Mouse (Mus musculus): ENCODE data around the gene Ovol1. TPM values are rescaled to one million over a fixed set of nuclear protein-coding genes. Genes with fewer than 3 reads are reported as not detected.
A peak's percentile ranks its signal among the peaks of the same experiment; 100 is the strongest.

The Ovol1 gene
- total and polyA plus RNA-seq, 2 experiments: 0.12 TPM; not detected in 1

DNA sequence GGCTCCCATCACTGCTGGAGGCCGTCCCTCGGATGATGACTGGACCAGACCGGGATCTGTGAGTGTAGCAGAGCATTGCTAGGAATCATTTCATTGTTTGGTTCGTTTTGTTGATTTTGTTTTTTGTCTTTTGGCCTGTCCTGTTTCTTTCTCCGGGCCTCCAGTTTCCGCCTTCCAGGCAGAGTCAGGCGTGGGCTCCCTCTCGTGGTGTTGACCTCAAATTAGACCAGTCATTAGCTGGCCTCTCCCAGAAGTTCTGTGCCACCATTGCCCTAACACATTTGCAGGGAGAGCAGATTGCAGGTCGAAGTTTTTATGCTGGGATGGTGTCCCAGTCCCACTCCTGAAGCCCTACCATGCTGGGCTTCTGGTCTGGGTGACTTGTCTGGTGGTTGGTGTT is 28.7 kb upstream of the Ovol1 start:
- H3K27ac ChIP-seq (replicated peaks; ENCODE audit: insufficient read depth, low read depth, low read length): no peak overlapping the region
- WGBS: 82% methylated on average over 9 of the region's 9 CpGs
- no peak overlapping the region for H3K9ac ChIP-seq (ENCODE audit: low read depth, low read length)
- no peaks in the 10 kb centered on the region for H3K27me3 ChIP-seq (ENCODE audit: control insufficient read depth, insufficient read depth, low read length)
- H3K4me1 ChIP-seq (ENCODE audit: control insufficient read depth, insufficient read depth, low read length): no peaks in the 10 kb centered on the region
- no peaks in the 10 kb centered on the region for H3K36me3 ChIP-seq (ENCODE audit: control insufficient read depth, insufficient read depth, low read length)
- H3K4me3 ChIP-seq (ENCODE audit: insufficient read depth, low read depth, low read length): no peak overlapping the region
- no peak for DNase-seq (ENCODE audit: extremely low read depth, low read depth, low spot score)
- no peaks in the 10 kb centered on the region for H3K79me2 ChIP-seq (ENCODE audit: control insufficient read depth, insufficient read depth, low read length)
- TF ChIP-seq POLR2A (IDR thresholded peaks at IDR 0.05; ENCODE audit: extremely low read depth, insufficient read depth, low read length) (no peak), CTCF (IDR thresholded peaks at IDR 0.05; ENCODE audit: low read depth, low read length) (no peak)

DNA sequence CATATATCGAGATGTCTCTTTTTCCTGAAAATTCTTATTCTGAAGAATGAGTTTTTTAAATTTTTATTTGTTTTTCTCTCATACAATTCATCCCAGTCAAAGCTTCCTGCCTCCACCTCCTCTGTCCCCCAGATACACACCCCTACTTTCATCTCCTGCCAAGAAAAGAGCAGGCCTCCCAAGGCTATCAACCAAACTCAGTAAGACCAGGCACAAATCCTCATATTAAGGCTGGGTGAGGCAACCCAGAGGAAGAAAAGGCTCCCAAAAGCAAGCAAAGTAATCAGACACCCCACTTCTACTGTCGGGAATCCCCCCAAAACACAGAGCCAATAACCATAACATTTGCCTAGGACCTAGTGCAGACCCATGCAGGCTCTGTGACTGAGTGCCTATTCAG is 21.5 kb upstream of the Ovol1 start:
- no peaks in the 10 kb centered on the region for H3K4me1 ChIP-seq (ENCODE audit: control insufficient read depth, insufficient read depth, low read length)
- DNase-seq (ENCODE audit: extremely low read depth, low read depth, low spot score): no peak
- TF ChIP-seq POLR2A (IDR thresholded peaks at IDR 0.05; ENCODE audit: extremely low read depth, insufficient read depth, low read length): no peak
- no peak for TF ChIP-seq CTCF (IDR thresholded peaks at IDR 0.05; ENCODE audit: low read depth, low read length)
- H3K9ac ChIP-seq (ENCODE audit: low read depth, low read length): no peak overlapping the region
- no peaks in the 10 kb centered on the region for H3K27me3 ChIP-seq (ENCODE audit: control insufficient read depth, insufficient read depth, low read length)
- no peaks in the 10 kb centered on the region for H3K79me2 ChIP-seq (ENCODE audit: control insufficient read depth, insufficient read depth, low read length)
- H3K27ac ChIP-seq (replicated peaks; ENCODE audit: insufficient read depth, low read depth, low read length): no peak overlapping the region
- 89% methylated on average over 2 of the region's 2 CpGs for WGBS
- no peak overlapping the region for H3K4me3 ChIP-seq (ENCODE audit: insufficient read depth, low read depth, low read length)
- no peaks in the 10 kb centered on the region for H3K36me3 ChIP-seq (ENCODE audit: control insufficient read depth, insufficient read depth, low read length)

DNA sequence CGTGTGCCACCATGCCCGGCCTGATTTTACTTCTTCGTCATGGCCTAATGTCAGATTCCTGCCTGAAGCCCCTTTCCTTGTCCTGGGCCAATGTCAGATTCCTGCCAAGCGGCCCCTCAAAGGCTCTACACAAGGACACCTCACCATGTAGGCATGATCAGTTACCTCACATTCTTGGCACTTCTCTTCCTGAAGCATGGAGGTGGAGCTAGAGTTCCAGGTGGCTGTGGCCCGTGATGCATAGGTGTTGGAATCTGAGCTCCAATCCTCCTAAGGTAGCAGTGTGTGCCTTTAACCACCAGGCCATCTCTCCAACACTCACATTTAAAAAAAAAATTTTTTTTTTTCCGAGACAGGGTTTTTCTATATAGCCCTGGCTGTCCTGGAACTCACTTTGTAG is 20.3 kb upstream of the Ovol1 start:
- 90% methylated on average over 6 of the region's 6 CpGs for WGBS
- DNase-seq (ENCODE audit: extremely low read depth, low read depth, low spot score): no peak

DNA sequence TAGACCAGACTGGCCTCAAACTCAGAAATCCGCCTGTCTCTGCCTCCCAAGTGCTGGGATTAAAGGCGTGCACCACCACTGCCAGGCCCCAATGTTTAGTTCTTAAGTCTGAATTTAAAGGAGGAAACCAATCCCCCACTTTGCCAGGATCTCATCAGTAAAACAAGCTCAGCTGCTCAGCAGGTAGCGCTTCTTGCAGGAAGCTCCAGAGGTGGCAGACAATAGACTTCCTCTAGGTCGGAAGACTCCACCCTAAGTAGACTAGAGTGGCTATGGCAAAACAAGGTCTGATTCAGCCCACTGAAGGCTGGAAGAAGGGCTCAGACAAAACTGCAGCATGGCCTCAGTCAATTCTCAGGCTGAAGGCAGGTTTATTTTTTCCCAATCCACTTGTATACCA is 19.5 kb upstream of the Ovol1 start:
- Histone ChIP-seq H3K27ac (replicated peaks; ENCODE audit: insufficient read depth, low read depth, low read length) (no peak overlapping the region), H3K4me1 (ENCODE audit: control insufficient read depth, insufficient read depth, low read length) (no peaks in the 10 kb centered on the region), H3K27me3 (ENCODE audit: control insufficient read depth, insufficient read depth, low read length) (no peaks in the 10 kb centered on the region), H3K9ac (ENCODE audit: low read depth, low read length) (no peak overlapping the region), H3K79me2 (ENCODE audit: control insufficient read depth, insufficient read depth, low read length) (no peaks in the 10 kb centered on the region), H3K36me3 (ENCODE audit: control insufficient read depth, insufficient read depth, low read length) (no peaks in the 10 kb centered on the region), H3K4me3 (ENCODE audit: insufficient read depth, low read depth, low read length) (no peak overlapping the region)
- WGBS: 90% methylated on average over 4 of the region's 4 CpGs
- no peak for TF ChIP-seq CTCF (IDR thresholded peaks at IDR 0.05; ENCODE audit: low read depth, low read length)
- no peak for TF ChIP-seq POLR2A (IDR thresholded peaks at IDR 0.05; ENCODE audit: extremely low read depth, insufficient read depth, low read length)
- DNase-seq (ENCODE audit: extremely low read depth, low read depth, low spot score): no peak

More for the DNA sequence above, 20.3 kb upstream of the Ovol1 start:
- H3K9ac ChIP-seq (ENCODE audit: low read depth, low read length): no peak overlapping the region
- H3K4me3 ChIP-seq (ENCODE audit: insufficient read depth, low read depth, low read length): no peak overlapping the region
- no peaks in the 10 kb centered on the region for H3K27me3 ChIP-seq (ENCODE audit: control insufficient read depth, insufficient read depth, low read length)
- no peaks in the 10 kb centered on the region for H3K4me1 ChIP-seq (ENCODE audit: control insufficient read depth, insufficient read depth, low read length)
- H3K79me2 ChIP-seq (ENCODE audit: control insufficient read depth, insufficient read depth, low read length): no peaks in the 10 kb centered on the region
- no peaks in the 10 kb centered on the region for H3K36me3 ChIP-seq (ENCODE audit: control insufficient read depth, insufficient read depth, low read length)
- TF ChIP-seq CTCF (IDR thresholded peaks at IDR 0.05; ENCODE audit: low read depth, low read length) (no peak), POLR2A (IDR thresholded peaks at IDR 0.05; ENCODE audit: extremely low read depth, insufficient read depth, low read length) (no peak)
- H3K27ac ChIP-seq (replicated peaks; ENCODE audit: insufficient read depth, low read depth, low read length): no peak overlapping the region

DNA sequence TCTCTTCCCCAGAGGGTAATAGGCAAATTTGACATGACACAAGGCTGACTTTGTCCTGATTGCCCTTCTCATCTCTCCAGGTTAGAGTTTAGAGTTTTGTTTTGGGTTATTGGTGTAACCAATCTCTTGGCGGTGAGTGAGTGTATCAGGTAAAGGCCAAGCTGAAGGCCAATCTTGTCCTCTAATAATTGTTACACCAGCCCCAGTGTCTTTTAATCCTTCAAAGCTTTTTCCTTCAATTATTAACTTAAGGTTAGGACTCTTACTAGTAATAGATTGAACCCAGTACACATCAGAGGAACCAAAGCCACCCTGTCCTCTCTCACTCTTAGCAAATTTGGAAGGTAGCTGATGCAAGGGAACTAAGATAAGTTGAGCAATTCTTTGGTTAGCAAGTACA is 14.9 kb upstream of the Ovol1 start:
- Histone ChIP-seq H3K9ac (ENCODE audit: low read depth, low read length) (no peak overlapping the region), H3K27me3 (ENCODE audit: control insufficient read depth, insufficient read depth, low read length) (no peaks in the 10 kb centered on the region), H3K4me3 (ENCODE audit: insufficient read depth, low read depth, low read length) (no peak overlapping the region), H3K79me2 (ENCODE audit: control insufficient read depth, insufficient read depth, low read length) (no peaks in the 10 kb centered on the region), H3K36me3 (ENCODE audit: control insufficient read depth, insufficient read depth, low read length) (no peaks in the 10 kb centered on the region), H3K27ac (replicated peaks; ENCODE audit: insufficient read depth, low read depth, low read length) (no peak overlapping the region), H3K4me1 (ENCODE audit: control insufficient read depth, insufficient read depth, low read length) (no peaks in the 10 kb centered on the region)
- TF ChIP-seq POLR2A (IDR thresholded peaks at IDR 0.05; ENCODE audit: extremely low read depth, insufficient read depth, low read length) (no peak), CTCF (IDR thresholded peaks at IDR 0.05; ENCODE audit: low read depth, low read length) (no peak)
- 56% methylated on average over 1 of the region's 1 CpGs for WGBS
- DNase-seq (ENCODE audit: extremely low read depth, low read depth, low spot score): peak; percentile 53

DNA sequence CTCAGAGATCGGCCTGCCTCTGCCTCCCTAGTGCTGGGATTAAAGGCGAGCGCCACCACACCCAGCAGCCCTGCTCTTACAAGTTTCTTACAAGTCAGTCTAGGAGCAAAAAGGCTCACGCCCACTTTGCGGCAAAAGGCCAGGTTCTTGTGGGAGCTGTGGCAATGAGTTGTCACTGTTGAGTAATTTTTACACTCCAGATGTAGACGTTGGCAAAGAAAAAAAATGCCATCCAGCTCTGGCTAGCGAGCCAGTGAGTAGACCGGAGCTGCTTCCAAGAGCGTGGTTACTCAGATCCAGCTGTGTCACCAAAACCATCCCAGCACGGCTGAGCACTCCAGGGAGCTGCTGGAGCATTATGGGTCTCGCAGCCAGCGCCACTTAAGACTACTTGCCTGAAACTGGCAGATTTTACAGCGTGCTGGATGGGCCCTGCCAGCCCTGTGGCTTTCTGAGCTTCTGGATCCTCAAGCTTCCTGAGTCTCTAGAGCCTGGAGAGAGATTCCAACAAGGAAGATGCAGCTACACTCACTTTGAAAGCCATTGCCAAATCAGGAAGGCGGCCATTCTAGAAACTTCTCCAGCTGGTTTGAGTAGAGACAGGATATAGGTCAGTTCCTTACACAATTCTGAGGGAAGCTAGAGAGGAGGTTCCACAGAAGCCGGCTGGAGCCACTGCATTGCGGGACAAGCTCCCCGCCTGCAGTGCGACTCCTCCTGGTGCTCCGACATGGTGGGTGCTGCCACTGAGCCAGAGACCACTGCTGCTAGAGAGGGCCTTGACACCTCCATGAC is 12.1 kb upstream of the Ovol1 start:
- Histone ChIP-seq H3K27me3 (ENCODE audit: control insufficient read depth, insufficient read depth, low read length) (no peaks in the 10 kb centered on the region), H3K9ac (ENCODE audit: low read depth, low read length) (no peak overlapping the region), H3K36me3 (ENCODE audit: control insufficient read depth, insufficient read depth, low read length) (no peaks in the 10 kb centered on the region), H3K4me3 (ENCODE audit: insufficient read depth, low read depth, low read length) (no peak overlapping the region), H3K79me2 (ENCODE audit: control insufficient read depth, insufficient read depth, low read length) (peaks cover 9% of the 10 kb centered on the region; the same call in 1 of the 2 replicates), H3K4me1 (ENCODE audit: control insufficient read depth, insufficient read depth, low read length) (0 out of 2 replicates have a peak, but pooled peaks cover 1% of the 10 kb centered on the region), H3K27ac (replicated peaks; ENCODE audit: insufficient read depth, low read depth, low read length) (peak overlapping the region; percentile 15)
- 75% methylated on average over 19 of the region's 19 CpGs for WGBS
- peak; percentile 45 for DNase-seq (ENCODE audit: extremely low read depth, low read depth, low spot score)
- TF ChIP-seq CTCF (IDR thresholded peaks at IDR 0.05; ENCODE audit: low read depth, low read length) (no peak), POLR2A (IDR thresholded peaks at IDR 0.05; ENCODE audit: extremely low read depth, insufficient read depth, low read length) (no peak)
